Mouse (Mus musculus) stomach, embryonic 15.5 days (tissue): ENCODE measurements at regions not wholly inside any gene's neighbourhood (a gene's known extent, or its start where the extent isn't known, plus 50 kb on each side); places are given as distances from the start of the nearest gene placed in this dataset.

ENCODE experiments used
- ATAC-seq: fragments of 200-750 bp; cut with Nextera tagmentation; 2 replicates; pipeline ENCODE4 v1.8.0; 2017; ENCODE audit warnings: low read depth, moderate number of reproducible peaks, moderate TSS enrichment; ENCODE audit not compliant: insufficient read depth, low FRiP score
- H3K27ac ChIP-seq: fragments of 300-500 bp; sonication (generic); 2 replicates; pipeline ENCODE4 v1.5.1; 2015; ENCODE audit warnings: mild to moderate bottlenecking, inconsistent platforms
- H3K27me3 ChIP-seq: fragments of 300-500 bp; sonication (generic); replicated peaks from 2 replicates; pipeline ENCODE4 v1.6.1; 2015; ENCODE audit warnings: inconsistent platforms
- H3K36me3 ChIP-seq: fragments of 300-500 bp; sonication (generic); 2 replicates; pipeline ENCODE4 v1.6.1; 2015; ENCODE audit warnings: inconsistent platforms
- H3K4me1 ChIP-seq: fragments of 300-500 bp; sonication (generic); 2 replicates; pipeline ENCODE4 v1.6.1; 2015; ENCODE audit warnings: inconsistent platforms
- H3K4me2 ChIP-seq: fragments of 300-500 bp; sonication (generic); 2 replicates; pipeline ENCODE4 v1.6.1; 2015; ENCODE audit warnings: mild to moderate bottlenecking, inconsistent platforms
- H3K4me3 ChIP-seq: fragments of 300-500 bp; sonication (generic); replicated peaks from 2 replicates; pipeline ENCODE4 v1.5.1; 2015; ENCODE audit warnings: inconsistent platforms
- H3K9ac ChIP-seq: fragments of 300-500 bp; sonication (generic); 2 replicates; pipeline ENCODE4 v1.6.1; 2015; ENCODE audit warnings: inconsistent platforms
- H3K9me3 ChIP-seq: fragments of 300-500 bp; sonication (generic); 2 replicates; pipeline ENCODE4 v1.6.1; 2016; ENCODE audit warnings: inconsistent platforms
- WGBS: fragments of 180-500 bp; shearing (Covaris S2); methylation state at CpG from one replicate; pipeline ENCODE4 v1.1.7; 2015; 5-methylcytosine and 5-hydroxymethylcytosine counted together

- no peaks in the 10 kb centered on the region for H3K4me1 ChIP-seq
- no peaks in the 10 kb centered on the region for H3K36me3 ChIP-seq
- no peaks in the 10 kb centered on the region for H3K9me3 ChIP-seq
- H3K27me3 ChIP-seq: no peaks in the 10 kb centered on the region
- H3K4me2 ChIP-seq: no peak overlapping the region
- H3K9ac ChIP-seq: no peak overlapping the region
- WGBS: 75% methylated on average over 4 of the region's 4 CpGs
- H3K27ac ChIP-seq: no peak overlapping the region
- ATAC-seq: no peak
- H3K4me3 ChIP-seq: no peak overlapping the region
These were observed 169.5 kb upstream of the Zc3h12c start for GRCm38 (mm10) chr9:52337786-52338322.

GRCm38 (mm10) chr9:52334767-52335166, 166.4 kb upstream of the Zc3h12c start:
- no peak overlapping the region for H3K4me2 ChIP-seq
- H3K4me1 ChIP-seq: no peaks in the 10 kb centered on the region
- no peaks in the 10 kb centered on the region for H3K36me3 ChIP-seq
- H3K4me3 ChIP-seq: no peak overlapping the region
- no peak overlapping the region for H3K9ac ChIP-seq
- H3K9me3 ChIP-seq: no peaks in the 10 kb centered on the region
- H3K27ac ChIP-seq: no peak overlapping the region
- ATAC-seq: no peak
- 88% methylated on average over 3 of the region's 3 CpGs for WGBS
- H3K27me3 ChIP-seq: no peaks in the 10 kb centered on the region

- no peaks in the 10 kb centered on the region for H3K27me3 ChIP-seq
- no peak overlapping the region for H3K4me2 ChIP-seq
- no peaks in the 10 kb centered on the region for H3K4me1 ChIP-seq
- ATAC-seq: no peak
- H3K36me3 ChIP-seq: no peaks in the 10 kb centered on the region
- no peak overlapping the region for H3K9ac ChIP-seq
- WGBS: 25% methylated on average over 2 of the region's 2 CpGs
- H3K4me3 ChIP-seq: no peak overlapping the region
- H3K27ac ChIP-seq: no peak overlapping the region
- H3K9me3 ChIP-seq: no peaks in the 10 kb centered on the region
These were observed 165.5 kb upstream of the Zc3h12c start for GRCm38 (mm10) chr9:52333884-52334283.

DNA sequence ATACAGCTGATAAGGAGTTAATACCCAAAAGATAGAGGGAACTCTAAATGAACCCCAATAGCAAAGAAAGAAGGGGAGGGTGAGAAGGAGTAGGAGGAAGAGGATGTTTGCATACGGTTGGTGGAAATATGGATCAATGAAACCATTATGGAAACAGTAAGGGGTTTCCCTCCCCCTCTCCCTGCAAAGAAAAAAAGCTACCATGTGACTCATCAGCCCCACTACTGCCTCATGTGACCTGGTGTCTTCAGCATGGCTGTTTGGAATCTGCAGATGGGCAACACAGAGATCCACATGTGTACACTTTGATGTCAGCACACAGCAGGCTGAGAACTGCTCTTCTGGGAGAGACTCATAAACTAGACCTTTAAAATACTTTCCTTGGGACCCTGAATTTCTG, 163.4 kb upstream of the Zc3h12c start:
- Histone ChIP-seq H3K27me3 (no peaks in the 10 kb centered on the region), H3K4me3 (no peak overlapping the region), H3K36me3 (no peaks in the 10 kb centered on the region), H3K4me1 (no peaks in the 10 kb centered on the region), H3K9ac (no peak overlapping the region), H3K9me3 (no peaks in the 10 kb centered on the region), H3K4me2 (no peak overlapping the region), H3K27ac (no peak overlapping the region)
- 47% methylated on average over 1 of the region's 1 CpGs for WGBS
- no peak for ATAC-seq

GRCm38 (mm10) chr9:52330652-52331051, 162.3 kb upstream of the Zc3h12c start:
- 76% methylated on average over 3 of the region's 3 CpGs for WGBS
- no peak overlapping the region for H3K9ac ChIP-seq
- no peaks in the 10 kb centered on the region for H3K36me3 ChIP-seq
- no peak overlapping the region for H3K27ac ChIP-seq
- H3K27me3 ChIP-seq: no peaks in the 10 kb centered on the region
- H3K4me3 ChIP-seq: no peak overlapping the region
- H3K4me2 ChIP-seq: no peak overlapping the region
- H3K9me3 ChIP-seq: no peaks in the 10 kb centered on the region
- ATAC-seq: no peak
- no peaks in the 10 kb centered on the region for H3K4me1 ChIP-seq

- H3K4me2 ChIP-seq: no peak overlapping the region
- H3K4me3 ChIP-seq: no peak overlapping the region
- H3K9me3 ChIP-seq: no peaks in the 10 kb centered on the region
- H3K9ac ChIP-seq: no peak overlapping the region
- no peaks in the 10 kb centered on the region for H3K36me3 ChIP-seq
- H3K4me1 ChIP-seq: no peaks in the 10 kb centered on the region
- H3K27me3 ChIP-seq: no peaks in the 10 kb centered on the region
- no peak overlapping the region for H3K27ac ChIP-seq
- WGBS: 78% methylated on average over 2 of the region's 2 CpGs
- ATAC-seq: no peak
These were observed 156.0 kb upstream of the Zc3h12c start for GRCm38 (mm10) chr9:52324347-52324746.

- Histone ChIP-seq H3K4me3 (no peak overlapping the region), H3K4me1 (no peaks in the 10 kb centered on the region), H3K36me3 (no peaks in the 10 kb centered on the region), H3K4me2 (no peak overlapping the region), H3K27ac (no peak overlapping the region), H3K9me3 (no peaks in the 10 kb centered on the region), H3K27me3 (no peaks in the 10 kb centered on the region), H3K9ac (no peak overlapping the region)
- WGBS: 68% methylated on average over 1 of the region's 1 CpGs
- ATAC-seq: no peak
These were observed 155.4 kb upstream of the Zc3h12c start for GRCm38 (mm10) chr9:52323757-52324156.

DNA sequence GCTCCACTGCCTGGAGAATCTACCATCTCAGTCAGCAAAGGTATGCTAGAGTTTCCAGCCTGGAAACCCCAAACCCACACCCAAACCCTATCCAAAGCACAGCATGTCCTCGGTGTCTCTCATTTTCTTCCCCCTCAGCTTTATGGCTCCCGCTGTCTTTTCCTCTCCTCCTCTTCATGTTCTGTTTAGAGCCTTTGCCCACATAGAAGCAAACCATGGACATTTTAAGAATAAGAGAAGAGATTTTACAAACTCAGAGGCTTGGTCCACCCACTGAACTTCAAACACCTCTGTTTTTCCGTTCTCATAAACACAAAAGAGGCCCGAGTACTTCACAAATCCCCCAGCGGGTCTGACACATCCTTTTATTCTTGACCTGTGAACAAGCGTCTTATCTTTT, 154.9 kb upstream of the Zc3h12c start:
- H3K4me3 ChIP-seq: no peak overlapping the region
- no peaks in the 10 kb centered on the region for H3K9me3 ChIP-seq
- no peaks in the 10 kb centered on the region for H3K36me3 ChIP-seq
- H3K4me1 ChIP-seq: no peaks in the 10 kb centered on the region
- no peak overlapping the region for H3K9ac ChIP-seq
- no peak overlapping the region for H3K4me2 ChIP-seq
- H3K27me3 ChIP-seq: no peaks in the 10 kb centered on the region
- ATAC-seq: no peak
- 79% methylated on average over 6 of the region's 6 CpGs for WGBS
- no peak overlapping the region for H3K27ac ChIP-seq

DNA sequence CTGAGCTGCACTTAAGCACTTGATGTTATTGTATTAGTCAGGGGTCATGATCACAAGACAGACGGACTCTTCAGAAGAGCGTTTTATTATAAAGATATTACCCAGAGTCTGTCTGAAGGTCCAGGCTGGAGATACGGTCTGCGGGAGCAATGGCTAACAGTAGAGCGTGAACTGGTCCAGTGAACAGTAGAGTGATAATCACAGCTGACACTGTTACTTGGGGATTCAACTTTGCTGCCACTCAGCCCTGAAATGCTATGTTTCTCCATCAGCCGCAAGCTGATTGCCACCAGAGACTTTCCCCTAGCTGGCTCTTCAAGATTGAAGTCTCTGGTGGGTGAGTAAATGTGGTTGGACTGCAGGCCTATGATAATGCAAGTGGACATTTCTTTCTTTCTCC, 133.1 kb upstream of the Zc3h12c start:
- Histone ChIP-seq H3K9ac (no peak overlapping the region), H3K4me3 (no peak overlapping the region), H3K4me2 (no peak overlapping the region), H3K4me1 (no peaks in the 10 kb centered on the region), H3K27me3 (no peaks in the 10 kb centered on the region), H3K9me3 (no peaks in the 10 kb centered on the region), H3K27ac (no peak overlapping the region), H3K36me3 (no peaks in the 10 kb centered on the region)
- no peak for ATAC-seq
- WGBS: 79% methylated on average over 6 of the region's 6 CpGs

- H3K4me1 ChIP-seq: no peaks in the 10 kb centered on the region
- ATAC-seq: no peak
- no peak overlapping the region for H3K9ac ChIP-seq
- no peak overlapping the region for H3K4me2 ChIP-seq
- H3K9me3 ChIP-seq: no peaks in the 10 kb centered on the region
- no peaks in the 10 kb centered on the region for H3K36me3 ChIP-seq
- 5% methylated on average over 6 of the region's 6 CpGs for WGBS
- H3K27me3 ChIP-seq: no peaks in the 10 kb centered on the region
- no peak overlapping the region for H3K4me3 ChIP-seq
- no peak overlapping the region for H3K27ac ChIP-seq
These were observed 130.0 kb upstream of the Zc3h12c start for GRCm38 (mm10) chr9:52298329-52298728.

DNA sequence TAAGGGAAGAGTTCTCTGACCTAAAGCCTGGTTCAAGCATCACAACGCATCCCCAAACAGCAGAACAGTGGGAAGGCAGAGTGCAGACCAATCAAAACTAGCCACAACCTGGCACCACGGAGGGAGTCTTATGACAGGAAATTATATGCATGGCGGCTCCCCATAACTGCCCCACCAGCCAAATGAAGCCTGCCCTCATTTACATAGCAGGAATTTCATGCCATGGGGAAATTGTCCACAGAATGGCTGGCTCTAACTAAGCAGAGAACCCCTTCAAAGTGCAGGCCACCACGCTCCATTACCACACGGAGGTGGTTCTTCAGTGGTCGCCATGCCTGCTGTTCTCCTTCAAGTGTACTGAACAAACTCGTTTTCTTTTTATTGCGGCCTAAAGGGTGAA, 126.3 kb upstream of the Zc3h12c start:
- Histone ChIP-seq H3K9ac (no peak overlapping the region), H3K4me2 (no peak overlapping the region), H3K9me3 (no peaks in the 10 kb centered on the region), H3K36me3 (no peaks in the 10 kb centered on the region), H3K27ac (no peak overlapping the region), H3K27me3 (no peaks in the 10 kb centered on the region), H3K4me3 (no peak overlapping the region), H3K4me1 (no peaks in the 10 kb centered on the region)
- 85% methylated on average over 8 of the region's 8 CpGs for WGBS
- no peak for ATAC-seq

- no peak overlapping the region for H3K9ac ChIP-seq
- no peaks in the 10 kb centered on the region for H3K36me3 ChIP-seq
- no peak overlapping the region for H3K27ac ChIP-seq
- 73% methylated on average over 4 of the region's 4 CpGs for WGBS
- ATAC-seq: no peak
- H3K27me3 ChIP-seq: 0 out of 2 replicates have a peak, but pooled peaks cover 5% of the 10 kb centered on the region
- no peaks in the 10 kb centered on the region for H3K9me3 ChIP-seq
- H3K4me1 ChIP-seq: no peaks in the 10 kb centered on the region
- H3K4me3 ChIP-seq: no peak overlapping the region
- H3K4me2 ChIP-seq: no peak overlapping the region
These were observed 120.7 kb upstream of the Zc3h12c start for GRCm38 (mm10) chr9:52289069-52289468.

- no peaks in the 10 kb centered on the region for H3K36me3 ChIP-seq
- no peaks in the 10 kb centered on the region for H3K4me1 ChIP-seq
- 0 out of 2 replicates have a peak, but pooled peaks cover 5% of the 10 kb centered on the region for H3K27me3 ChIP-seq
- ATAC-seq: no peak
- H3K4me3 ChIP-seq: no peak overlapping the region
- no peak overlapping the region for H3K4me2 ChIP-seq
- no peak overlapping the region for H3K9ac ChIP-seq
- no peak overlapping the region for H3K27ac ChIP-seq
- H3K9me3 ChIP-seq: no peaks in the 10 kb centered on the region
- WGBS: 58% methylated on average over 7 of the region's 7 CpGs
These were observed 119.4 kb upstream of the Zc3h12c start for GRCm38 (mm10) chr9:52287761-52288275.
